Mouse (Mus musculus) G1E (cell line): Measurements from ENCODE around the gene Gm10230.
"Not testable (repeated sequence)": the region's sequence is repeated elsewhere in the genome, so short reads cannot be mapped to it uniquely, and the experiment has no call there.

Experiments used
- CTCF ChIP-seq: IDR thresholded peaks from 2 replicates; pipeline ENCODE4 v1.5.1; 2012; ENCODE audit warnings: low read depth, low read length, inconsistent platforms, mixed read lengths
- GATA1 ChIP-seq: IDR thresholded peaks from 2 replicates; pipeline ENCODE4 v1.6.1; 2012; ENCODE audit warnings: borderline replicate concordance, low read length, inconsistent platforms, mixed read lengths
- POLR2AphosphoS5 ChIP-seq: IDR thresholded peaks from 2 replicates; pipeline ENCODE4 v1.6.1; 2012; ENCODE audit warnings: low read depth, low read length, inconsistent platforms; ENCODE audit not compliant: insufficient replicate concordance
- TAL1 ChIP-seq: conservative IDR thresholded peaks from 2 replicates; pipeline ENCODE4 v1.6.1; 2012; ENCODE audit warnings: low read depth, low read length, inconsistent platforms, mixed read lengths

GRCm38 (mm10) chrX:27494782-27495181 lies at the start of gene Gm10230:
- TF ChIP-seq CTCF, GATA1, POLR2AphosphoS5, TAL1: not testable (repeated sequence)
